Mouse (Mus musculus): ENCODE measurements around the gene Rrp1b.
A peak's percentile ranks its signal among the peaks of the same experiment; 100 is the strongest.
"Not testable (repeated sequence)": the region's sequence is repeated elsewhere in the genome, so short reads cannot be mapped to it uniquely, and the experiment has no call there.

Gene Rrp1b

DNA sequence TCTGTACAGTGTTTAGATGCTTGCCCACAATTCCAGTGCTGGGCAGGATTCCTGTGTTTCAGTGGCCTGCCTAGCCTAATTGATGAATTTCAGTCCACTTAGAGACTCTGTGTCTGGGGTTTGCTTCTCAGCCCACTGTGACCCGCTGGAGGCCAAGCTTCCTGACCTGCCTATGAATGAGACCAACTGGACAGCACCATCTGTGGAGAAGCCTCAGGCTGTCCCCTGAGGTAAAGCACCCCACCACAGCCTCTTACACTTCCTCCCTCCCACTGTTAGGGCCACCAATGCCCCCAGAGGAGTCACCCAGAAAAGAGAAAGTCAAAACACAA, 55.1 kb downstream of the Rrp1b start:
- no peak for DNase-seq (ENCODE audit: low spot score)

DNA sequence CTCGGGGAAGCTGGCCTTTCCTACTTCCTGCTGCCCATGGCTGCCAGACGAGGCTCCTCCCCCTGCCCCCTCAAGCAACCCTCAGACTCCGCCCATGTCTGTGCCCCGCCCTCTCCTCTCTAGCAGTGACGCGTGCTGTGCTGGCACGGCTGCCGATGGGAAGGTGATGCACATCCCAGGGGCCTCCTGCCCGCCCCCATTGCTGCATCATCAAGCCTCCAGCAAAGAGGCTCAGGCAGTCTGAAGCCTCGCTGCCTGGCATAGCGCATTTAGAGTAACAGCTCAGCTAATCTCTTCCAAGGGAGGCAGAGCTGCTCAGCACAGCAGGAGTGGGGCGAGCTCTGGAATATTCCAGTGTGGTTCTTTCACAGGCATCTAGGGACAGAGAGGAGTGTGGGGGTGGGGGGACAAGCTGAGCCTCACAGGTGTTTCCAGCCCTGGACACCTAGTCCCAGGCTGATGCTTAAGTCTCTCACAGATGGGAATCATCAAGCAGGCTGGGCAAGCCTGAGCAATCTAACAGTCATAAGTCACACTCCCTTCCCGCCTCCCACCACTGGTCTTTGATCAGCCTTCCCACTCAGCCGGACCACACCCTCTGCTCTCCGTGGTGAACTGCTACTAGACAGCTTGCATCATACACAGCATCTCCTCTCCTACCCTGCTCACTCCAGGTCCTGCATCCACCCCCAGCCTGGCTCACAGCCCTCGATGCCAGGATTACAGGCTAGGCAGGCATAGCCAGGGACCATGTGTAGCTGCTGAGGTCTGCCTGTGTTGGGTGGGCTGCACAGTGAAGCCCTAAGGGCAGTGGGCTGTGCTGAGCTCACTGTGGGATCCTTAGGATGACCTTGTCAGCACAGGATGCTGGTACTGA, 55.7 kb downstream of the Rrp1b start:
- peak; percentile 90 for DNase-seq (ENCODE audit: low spot score)

GRCm38 (mm10) chr17:32092241-32092619, 56.3 kb downstream of the Rrp1b start:
- DNase-seq (ENCODE audit: low spot score) = no peak

- DNase-seq (ENCODE audit: low spot score) = no peak
Observed at GRCm38 (mm10) chr17:32092895-32093294, 57.0 kb downstream of the Rrp1b start.

DNA sequence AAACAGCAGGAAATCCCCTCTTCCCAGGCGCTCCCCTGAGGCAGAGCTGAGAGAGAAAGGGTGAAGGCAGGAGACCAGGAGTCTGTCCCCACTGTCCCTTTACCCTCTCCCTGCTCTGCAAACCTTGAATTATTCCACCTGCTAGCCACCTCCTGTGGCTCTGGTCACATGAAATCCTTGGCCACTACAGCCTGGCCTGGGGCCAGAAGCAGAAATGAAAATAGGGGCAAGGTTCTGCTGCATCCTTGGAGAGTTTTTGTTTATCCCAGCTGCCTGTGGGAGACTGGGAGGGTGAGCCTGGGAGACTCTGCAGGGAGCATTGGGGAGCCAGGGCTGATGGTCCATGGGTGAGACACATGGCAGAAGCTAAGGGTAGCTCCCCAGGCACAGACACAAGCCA, 61.8 kb downstream of the Rrp1b start:
- DNase-seq (ENCODE audit: low spot score) = no peak

DNA sequence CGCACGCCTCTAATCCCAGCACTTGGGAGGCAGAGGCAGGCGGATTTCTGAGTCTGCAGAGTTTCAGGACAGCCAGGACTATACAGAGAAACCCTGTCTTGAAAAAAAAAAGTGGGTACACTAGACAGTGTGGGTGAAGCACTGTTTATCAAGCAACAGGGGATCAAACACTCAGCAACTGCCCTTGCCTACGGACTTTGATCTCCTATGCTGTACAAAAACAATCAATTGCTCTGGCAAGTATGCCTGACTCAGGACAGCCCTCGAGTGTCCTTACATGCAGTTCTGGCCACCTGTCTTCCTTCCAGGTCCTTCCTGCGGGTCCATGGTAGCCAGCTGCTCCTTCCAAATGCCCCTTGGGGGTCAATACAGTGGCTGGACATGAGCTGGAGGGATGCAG, 63.0 kb downstream of the Rrp1b start:
- DNase-seq (ENCODE audit: low spot score) = not testable (repeated sequence)

GRCm38 (mm10) chr17:32099574-32099942, 63.7 kb downstream of the Rrp1b start:
- DNase-seq (ENCODE audit: low spot score) = no peak

DNA sequence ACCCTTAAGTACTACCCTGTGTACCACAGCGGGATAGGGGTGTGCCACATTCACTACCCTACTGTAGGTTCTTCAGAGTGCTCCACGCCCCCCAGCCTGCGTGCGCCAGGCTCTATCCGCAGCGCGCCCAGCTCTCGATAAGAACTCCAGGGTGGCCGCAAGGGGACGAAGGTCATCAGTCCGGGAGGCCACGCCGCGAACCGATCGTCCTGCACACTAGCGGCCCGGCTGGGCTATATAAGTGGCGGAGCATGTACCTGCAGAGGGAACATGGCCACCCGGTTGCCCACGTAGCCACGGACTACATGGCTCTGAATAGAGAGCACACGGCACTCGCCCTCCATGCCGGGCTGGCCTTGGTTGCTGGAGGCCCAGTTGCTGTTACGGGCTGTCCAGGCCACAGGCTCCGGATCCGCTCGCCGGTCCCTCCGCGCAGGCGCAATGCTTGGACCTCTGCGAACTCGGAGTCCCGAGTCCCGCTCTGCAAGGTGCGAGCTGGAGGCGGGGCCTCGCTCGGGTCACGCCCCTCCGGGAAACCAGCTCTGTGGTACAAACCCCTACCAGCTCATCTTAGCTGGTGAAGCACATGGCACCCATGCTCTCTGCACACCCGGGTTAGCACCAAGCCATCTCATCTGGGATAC, 64.2 kb downstream of the Rrp1b start:
- DNase-seq (ENCODE audit: low spot score) = peak; percentile 88

DNA sequence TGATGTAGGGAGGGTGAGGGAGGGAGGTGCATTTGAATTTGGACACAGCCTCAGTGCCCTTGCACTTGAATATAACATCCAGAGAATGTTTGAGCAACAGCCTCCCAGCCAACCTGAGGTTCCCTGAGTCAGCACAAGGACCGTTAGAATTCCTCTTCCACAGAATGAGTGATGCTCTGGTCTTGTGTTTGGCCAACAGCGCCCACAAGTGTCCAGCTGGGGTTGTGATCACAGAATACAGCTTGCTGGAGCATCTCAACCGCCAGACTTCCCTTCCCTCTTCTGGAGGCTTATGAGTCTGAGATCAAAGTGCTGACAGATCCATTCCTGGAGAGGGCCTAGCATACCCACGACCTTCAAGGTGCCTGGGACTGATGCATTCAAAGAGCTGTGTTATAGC, 67.2 kb downstream of the Rrp1b start:
- DNase-seq (ENCODE audit: low spot score) = no peak

- DNase-seq (ENCODE audit: low spot score) = no peak
Observed at GRCm38 (mm10) chr17:32106358-32106757, 70.5 kb downstream of the Rrp1b start.

DNA sequence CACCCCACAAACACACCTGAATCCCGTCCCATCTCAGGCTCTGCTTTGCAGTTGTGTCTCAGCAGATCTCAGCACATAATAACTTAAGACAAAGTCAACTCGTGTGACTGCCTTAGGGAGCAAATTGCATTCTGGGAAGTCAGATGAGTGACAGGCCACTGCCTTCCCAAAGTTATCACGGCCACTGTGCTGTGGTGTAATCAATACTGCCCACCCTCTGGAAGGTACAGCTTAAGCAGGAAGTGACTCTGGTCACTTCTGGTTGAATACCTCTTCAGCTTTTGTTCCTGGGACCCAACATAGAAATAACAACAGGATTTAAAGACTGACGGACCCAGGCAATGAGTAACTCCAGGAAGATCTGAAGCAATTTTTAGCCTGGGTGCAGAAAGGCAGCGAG, 72.0 kb downstream of the Rrp1b start:
- no peak for DNase-seq (ENCODE audit: low spot score)

GRCm38 (mm10) chr17:32108320-32109011, 72.6 kb downstream of the Rrp1b start:
- peak; percentile 77 for DNase-seq (ENCODE audit: low spot score)

GRCm38 (mm10) chr17:32109201-32109940, 73.5 kb downstream of the Rrp1b start:
- no peak for DNase-seq (ENCODE audit: low spot score)

DNA sequence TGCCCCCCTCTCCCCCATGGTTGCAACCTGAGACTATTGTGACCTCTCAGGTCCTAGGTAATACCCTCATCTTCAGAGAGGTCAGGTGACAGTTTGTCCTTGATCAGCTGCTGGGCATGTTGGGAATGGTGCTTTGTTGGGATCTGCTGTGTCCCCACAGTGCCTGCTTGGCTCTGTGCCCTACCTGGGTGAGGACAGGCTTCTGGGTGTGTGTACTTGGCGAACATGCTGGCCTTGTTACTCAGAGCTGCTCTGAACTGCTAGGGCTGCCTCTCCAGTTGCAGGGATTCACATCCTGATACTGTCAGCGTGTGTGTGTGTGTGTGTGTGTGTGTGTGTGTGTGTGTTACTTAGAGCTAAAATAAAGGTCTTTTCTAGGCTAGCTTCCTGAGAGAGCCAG, 74.5 kb downstream of the Rrp1b start:
- no peak for DNase-seq (ENCODE audit: low spot score)

DNA sequence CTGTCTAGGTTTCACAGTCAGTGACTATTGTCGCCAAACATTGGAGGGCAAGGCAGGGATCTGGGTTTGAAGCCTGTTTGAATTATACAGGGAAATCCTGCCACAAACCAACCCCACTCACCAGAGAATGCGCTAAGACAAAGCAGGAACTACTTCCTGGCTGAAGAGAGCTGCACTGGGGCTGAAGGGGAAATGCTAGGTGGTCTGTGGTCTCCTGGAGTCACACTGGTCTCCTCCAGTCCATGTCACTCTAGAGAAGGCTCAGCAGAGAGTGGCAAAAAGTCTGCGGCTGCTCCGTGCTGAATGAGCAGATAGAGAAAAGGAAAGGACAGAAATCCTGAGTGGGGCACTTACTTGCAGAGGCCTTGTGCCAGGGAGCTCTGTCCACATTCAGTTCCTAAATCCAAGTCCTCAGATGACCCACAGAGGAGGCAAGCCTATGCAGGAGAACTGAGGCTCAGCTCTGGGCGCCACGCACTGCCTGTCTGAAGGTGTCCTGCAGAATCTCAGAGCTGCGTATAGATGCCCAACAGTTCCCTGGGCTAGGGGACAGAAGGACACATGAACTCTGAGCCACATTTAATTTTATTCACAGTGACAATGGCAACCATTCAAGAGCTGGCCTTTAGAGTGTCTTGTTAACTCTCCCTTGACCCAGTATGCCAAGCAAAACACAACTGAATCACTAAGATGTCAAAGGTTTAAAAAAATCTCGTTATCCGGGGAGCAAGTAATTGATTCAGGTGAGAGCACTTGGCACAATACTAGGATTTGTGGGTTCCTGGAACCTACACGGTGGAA, 75.3 kb downstream of the Rrp1b start:
- no peak for DNase-seq (ENCODE audit: low spot score)

All from yolk sac, embryonic 10.5 days (tissue).